Mouse (Mus musculus) adrenal gland, adult 8-10 months (tissue): ENCODE results near the gene Olfr1462. TPM values are rescaled to one million over a fixed set of nuclear protein-coding genes. Genes with fewer than 3 reads are reported as not detected.

ENCODE experiments used
- DNase-seq: peaks from one replicate; pipeline ENCODE4 v3.0.0; 2022
- total RNA-seq, 4 experiments: library from RNA; stranded (reverse); gene quantifications; 2 replicates each; pipeline ENCODE4 v1.2.4; 2022

Olfr1462 gene
- not detected for total RNA-seq

- no peak for DNase-seq
Measured at GRCm38 (mm10) chr19:13185434-13185833, at the start of gene Olfr1462. Olfr1462 (plus strand) TSS chr19:13185734.

GRCm38 (mm10) chr19:13149449-13149848 lies 36.1 kb upstream of the Olfr1462 start, which contains the start of gene Olfr1459:
Olfr1459 (minus strand) TSS chr19:13149549.
- DNase-seq = no peak

GRCm38 (mm10) chr19:13162700-13163099 lies 22.8 kb upstream of the Olfr1462 start, which contains the start of gene Olfr1461:
Olfr1461 (plus strand) TSS chr19:13163000.
- DNase-seq = no peak

GRCm38 (mm10) chr19:13221666-13222065 lies 36.1 kb downstream of the Olfr1462 start:
- DNase-seq = no peak

- DNase-seq = no peak
Measured at GRCm38 (mm10) chr19:13231028-13231427, 45.5 kb downstream of the Olfr1462 start, which contains the start of gene Olfr1463. Olfr1463 (plus strand) TSS chr19:13231328.

Other genes with a start within 250 kb of the Olfr1462 start
- not detected for gene Olfr1450, start 235.5 kb upstream of the Olfr1462 start, total RNA-seq
- not detected for gene Olfr1451, start 190.7 kb upstream of the Olfr1462 start, total RNA-seq
- gene Olfr1453, start 157.4 kb upstream of the Olfr1462 start, total RNA-seq = not detected
- not detected for gene Olfr1454, start 125.1 kb upstream of the Olfr1462 start, total RNA-seq
- gene Olfr1457, start 87.8 kb upstream of the Olfr1462 start, total RNA-seq = not detected
- gene Olfr1458, start 79.0 kb upstream of the Olfr1462 start, total RNA-seq = not detected
- gene Olfr1459, start 36.2 kb upstream of the Olfr1462 start, total RNA-seq = under 1 TPM; 0.06 to 0.25 (median 0.12) TPM
- not detected for gene Olfr1461, start 22.7 kb upstream of the Olfr1462 start, total RNA-seq
- gene Olfr1463, start 45.6 kb downstream of the Olfr1462 start, total RNA-seq = not detected
- gene Olfr1465, start 129.8 kb downstream of the Olfr1462 start, total RNA-seq = not detected
- not detected for gene Olfr1466, start 153.1 kb downstream of the Olfr1462 start, total RNA-seq
- gene Olfr1467, start 176.5 kb downstream of the Olfr1462 start, total RNA-seq = not detected
- gene Olfr1469, start 222.1 kb downstream of the Olfr1462 start, total RNA-seq = not detected